Mouse (Mus musculus) liver, postnatal 0 days (tissue): ENCODE results near the gene Ace.

Source experiments
- CTCF ChIP-seq: sonication (generic); IDR thresholded peaks from 2 replicates; pipeline ENCODE4 v1.5.1; 2016; ENCODE audit warnings: antibody characterized with exemption, low read depth
- EP300 ChIP-seq: IDR thresholded peaks from 2 replicates; pipeline ENCODE4 v1.6.1; 2016; ENCODE audit warnings: antibody characterized with exemption, low read depth, mild to moderate bottlenecking

GRCm38 (mm10) chr11:105978232-105978631, 10.5 kb downstream of the Ace start:
- no peak for TF ChIP-seq EP300
- no peak for TF ChIP-seq CTCF
